Mouse (Mus musculus) neutrophil, adult 5-6 weeks (primary cell): ENCODE measurements around the gene Srebf2. TPM values are rescaled to one million over a fixed set of nuclear protein-coding genes. Genes with fewer than 3 reads are reported as not detected.

Experiments used
- ATAC-seq: fragments of 151-379, 151-347 bp; 2 replicates; pipeline ENCODE4 v1.8.0; 2017; ENCODE audit warnings: mild to moderate bottlenecking, moderate TSS enrichment; ENCODE audit not compliant: insufficient number of reproducible peaks, poor library complexity, low FRiP score, severe bottlenecking; ENCODE audit errors: extremely low read depth
- total RNA-seq: library from RNA; stranded (forward); fragments of 200-1000 nt; gene quantifications from 2 replicates; pipeline ENCODE4 v1.2.3, GENCODE M21; 2017

Srebf2 gene
- total RNA-seq, 1 experiment from 2014 or later, result 71.5 TPM

- no peak for ATAC-seq
These were observed 51.4 kb downstream of the Srebf2 start for GRCm38 (mm10) chr15:82198342-82198741.

GRCm38 (mm10) chr15:82199546-82199945 lies 52.6 kb downstream of the Srebf2 start:
- no peak for ATAC-seq

- ATAC-seq, result no peak
These were observed 55.1 kb downstream of the Srebf2 start for GRCm38 (mm10) chr15:82202086-82202485.

- no peak for ATAC-seq
These were observed 56.1 kb downstream of the Srebf2 start for GRCm38 (mm10) chr15:82203090-82203489.

GRCm38 (mm10) chr15:82203611-82204351 lies 56.8 kb downstream of the Srebf2 start:
- no peak for ATAC-seq

GRCm38 (mm10) chr15:82204680-82205371 lies 57.8 kb downstream of the Srebf2 start:
- no peak for ATAC-seq

GRCm38 (mm10) chr15:82206365-82207104 lies 59.6 kb downstream of the Srebf2 start:
- ATAC-seq, result no peak

- ATAC-seq, result no peak
These were observed 60.1 kb downstream of the Srebf2 start for GRCm38 (mm10) chr15:82207105-82207459.

GRCm38 (mm10) chr15:82207504-82208219 lies 60.7 kb downstream of the Srebf2 start:
- ATAC-seq, result no peak

GRCm38 (mm10) chr15:82208307-82208706 lies 61.3 kb downstream of the Srebf2 start:
- no peak for ATAC-seq

GRCm38 (mm10) chr15:82209295-82210050 lies 62.5 kb downstream of the Srebf2 start:
- ATAC-seq, result no peak

- no peak for ATAC-seq
These were observed 63.8 kb downstream of the Srebf2 start for GRCm38 (mm10) chr15:82210801-82211200.

GRCm38 (mm10) chr15:82211281-82211680 lies 64.3 kb downstream of the Srebf2 start:
- no peak for ATAC-seq

GRCm38 (mm10) chr15:82211911-82212751 lies 65.2 kb downstream of the Srebf2 start:
- ATAC-seq, result no peak

- ATAC-seq, result no peak
These were observed 65.7 kb downstream of the Srebf2 start, which contains the start of gene Shisa8 for GRCm38 (mm10) chr15:82212752-82213063. Gene Shisa8 (minus strand): TSS chr15:82212815.

- no peak for ATAC-seq
These were observed 66.2 kb downstream of the Srebf2 start for GRCm38 (mm10) chr15:82213222-82213621.

GRCm38 (mm10) chr15:82215332-82216046 lies 68.5 kb downstream of the Srebf2 start:
- ATAC-seq, result no peak
